Mouse (Mus musculus) ES-Bruce4 (cell line): Measurements from ENCODE around the gene Sft2d2.

Experiments used
- CTCF ChIP-seq: IDR thresholded peaks from one replicate; pipeline ENCODE4 v1.8.1; 2011; ENCODE audit warnings: low read depth, low read length
- EP300 ChIP-seq: IDR thresholded peaks from 2 replicates; pipeline ENCODE4 v1.6.1; 2011; ENCODE audit warnings: low read depth, low read length; ENCODE audit not compliant: insufficient read depth
- POLR2A ChIP-seq: IDR thresholded peaks from one replicate; pipeline ENCODE4 v1.8.1; 2011; ENCODE audit warnings: low read length; ENCODE audit not compliant: insufficient read depth

GRCm38 (mm10) chr1:165229577-165229976 is 35.3 kb upstream of the Sft2d2 start:
- TF ChIP-seq CTCF: no peak
- no peak for TF ChIP-seq EP300
- no peak for TF ChIP-seq POLR2A
